Mouse (Mus musculus) retina, adult 2 months (tissue): ENCODE measurements at regions not wholly inside any gene's neighbourhood (a gene's known extent, or its start where the extent isn't known, plus 50 kb on each side); places are given as distances from the start of the nearest gene placed in this dataset.

Experiments
- DNase-seq: peaks from one replicate; pipeline ENCODE4 v3.0.0-alpha.2; 2012; ENCODE audit warnings: low read depth, low spot score

DNA sequence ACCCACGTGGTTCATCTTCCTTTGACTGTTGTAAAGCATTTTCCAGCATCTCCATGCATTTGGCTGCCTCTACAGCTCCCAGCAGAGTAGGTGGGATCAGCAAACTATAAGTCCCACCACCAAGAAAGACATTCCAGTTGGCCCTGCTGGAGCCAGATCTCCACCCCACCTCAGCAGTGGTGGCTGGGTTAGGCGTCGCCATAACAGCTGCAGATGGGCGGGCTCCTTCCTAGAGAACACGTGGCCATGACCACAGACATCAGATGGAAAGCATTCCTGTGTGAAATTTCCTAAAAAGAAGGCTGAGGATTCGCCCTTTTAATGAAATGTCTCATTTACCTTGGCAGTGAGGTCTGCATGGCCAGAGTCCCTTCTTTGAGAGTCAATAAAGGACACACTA, 140.0 kb upstream of the Bmp4 start:
- no peak for DNase-seq

DNA sequence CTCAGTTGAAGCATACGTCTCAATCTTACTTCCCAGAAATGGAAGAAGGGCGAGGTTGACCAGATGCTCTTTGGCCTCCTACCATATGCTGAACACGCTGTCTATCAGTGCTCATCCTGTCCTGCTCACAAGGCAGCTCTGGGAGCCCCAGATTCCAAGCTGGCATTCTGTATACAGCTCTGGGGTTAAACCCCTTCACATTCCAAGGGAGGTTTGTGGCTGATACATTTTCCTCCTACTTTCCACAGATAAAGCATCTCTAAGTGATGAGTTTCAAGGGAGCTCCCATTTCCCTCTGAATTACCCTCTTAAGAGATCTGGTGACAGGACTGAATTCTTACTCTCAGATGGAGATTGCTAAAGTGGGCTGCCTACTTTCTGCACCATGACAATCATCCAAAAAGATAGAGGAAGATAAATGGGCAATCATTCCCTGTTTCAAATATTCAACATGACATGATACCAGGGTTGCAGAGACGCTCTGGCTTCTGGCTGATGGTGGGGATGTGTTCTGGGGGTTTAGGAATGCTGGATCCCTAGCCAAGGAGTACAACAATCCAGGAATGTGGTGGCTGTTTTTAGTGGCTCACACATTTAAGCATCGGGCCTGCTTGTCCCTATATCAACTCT, 138.7 kb upstream of the Bmp4 start:
- DNase-seq, result no peak

GRCm38 (mm10) chr14:46517258-46517657, 126.8 kb upstream of the Bmp4 start:
- DNase-seq, result no peak

- DNase-seq, result no peak
Observed at GRCm38 (mm10) chr14:46516285-46516684, 125.8 kb upstream of the Bmp4 start.

DNA sequence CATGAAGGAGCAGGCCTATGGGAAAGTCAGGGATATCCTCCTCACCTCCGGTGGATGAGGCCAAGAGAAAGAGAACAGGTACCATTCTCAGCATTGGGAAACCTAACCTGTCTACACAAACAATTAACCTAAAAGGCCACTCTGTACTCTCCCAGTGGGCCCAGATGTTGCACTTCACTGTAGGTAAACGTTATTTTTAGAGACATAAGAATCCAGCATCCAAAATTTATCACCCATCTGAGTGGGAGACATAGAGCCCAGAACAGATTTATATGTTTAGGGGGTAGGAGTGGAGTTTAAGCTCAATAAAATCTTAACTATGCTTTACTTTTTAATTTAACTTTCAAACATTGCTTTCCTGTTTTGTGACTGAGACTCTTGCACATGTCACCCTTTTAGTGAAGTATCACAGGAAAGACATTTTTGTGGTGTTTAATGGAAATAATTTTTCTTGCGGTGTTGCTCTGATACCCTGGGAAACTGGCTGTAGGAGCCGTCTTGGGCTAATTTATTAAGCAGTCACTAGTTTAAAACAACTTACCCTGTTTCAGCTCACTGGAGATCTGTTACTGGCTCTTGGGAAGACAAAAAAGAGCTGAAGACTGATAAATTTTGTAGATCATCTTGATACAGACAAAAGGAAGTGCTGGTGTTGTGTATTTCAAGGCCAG, 123.9 kb upstream of the Bmp4 start:
- no peak for DNase-seq

- no peak for DNase-seq
Observed at GRCm38 (mm10) chr14:46512118-46512517, 121.6 kb upstream of the Bmp4 start.

- no peak for DNase-seq
Observed at GRCm38 (mm10) chr14:46508871-46509270, 118.4 kb upstream of the Bmp4 start.

GRCm38 (mm10) chr14:46505266-46505665, 114.8 kb upstream of the Bmp4 start:
- no peak for DNase-seq

DNA sequence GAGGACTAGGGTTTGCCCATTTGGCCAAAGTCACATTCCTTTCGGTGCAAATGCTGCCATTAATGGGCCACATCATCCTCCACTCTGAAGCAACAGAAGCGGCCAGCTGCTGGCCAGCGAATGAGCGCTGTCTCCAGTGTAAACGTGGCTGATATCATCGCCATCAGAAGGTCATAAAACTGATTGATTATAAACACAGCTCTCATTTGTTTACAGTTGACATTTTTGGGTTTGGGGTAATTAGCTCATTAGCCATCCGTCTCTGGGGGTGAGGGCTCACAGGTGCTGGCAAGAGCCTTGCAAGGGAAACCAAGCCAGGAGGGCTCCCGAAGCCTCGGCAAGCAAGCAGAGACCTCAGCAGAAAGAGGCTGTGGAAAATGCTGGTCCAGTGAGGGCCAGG, 101.1 kb upstream of the Bmp4 start:
- no peak for DNase-seq

GRCm38 (mm10) chr14:46491182-46491581, 100.7 kb upstream of the Bmp4 start:
- no peak for DNase-seq

DNA sequence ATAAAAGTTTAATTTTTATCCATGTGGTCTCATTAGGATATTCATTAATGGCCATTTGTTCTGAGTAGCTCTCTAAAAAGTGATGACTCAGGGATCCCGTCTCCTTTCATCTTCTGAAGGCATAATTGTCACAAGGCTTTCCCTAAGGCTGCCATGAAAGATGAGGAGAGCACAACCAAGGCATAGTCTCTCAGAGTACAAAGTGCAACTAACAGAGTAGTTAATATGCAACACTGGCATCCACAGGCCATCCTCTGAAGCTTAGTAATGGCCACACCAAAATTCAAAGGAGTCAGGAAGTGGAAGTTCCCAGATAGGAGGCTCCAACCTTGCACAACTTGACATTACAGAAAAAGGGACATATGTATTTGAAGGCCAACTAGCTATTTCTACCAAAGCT, 97.1 kb upstream of the Bmp4 start:
- DNase-seq, result no peak

GRCm38 (mm10) chr14:46480396-46480795, 89.9 kb upstream of the Bmp4 start:
- DNase-seq, result no peak

GRCm38 (mm10) chr14:46475945-46476344, 85.5 kb upstream of the Bmp4 start:
- no peak for DNase-seq

DNA sequence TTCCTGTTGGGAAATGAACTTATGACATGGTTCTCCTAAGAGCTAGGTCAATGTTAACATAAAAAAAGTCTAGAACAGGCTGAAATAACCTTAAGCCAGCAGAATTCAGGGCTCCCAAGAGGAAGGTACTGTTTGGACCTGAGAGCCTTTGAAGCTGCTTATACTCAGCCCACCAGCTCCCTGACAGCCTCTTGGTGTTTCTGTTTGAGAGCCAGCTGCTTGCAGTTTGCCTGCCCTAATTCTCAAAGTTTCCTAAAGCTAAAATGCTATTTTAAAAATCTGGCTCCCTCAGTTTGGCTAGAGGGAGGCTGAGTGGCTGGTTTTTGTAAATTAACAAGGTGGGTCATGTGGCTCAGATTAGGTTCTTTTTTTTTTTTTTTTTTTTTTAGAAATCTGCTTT, 72.5 kb upstream of the Bmp4 start:
- DNase-seq, result no peak

DNA sequence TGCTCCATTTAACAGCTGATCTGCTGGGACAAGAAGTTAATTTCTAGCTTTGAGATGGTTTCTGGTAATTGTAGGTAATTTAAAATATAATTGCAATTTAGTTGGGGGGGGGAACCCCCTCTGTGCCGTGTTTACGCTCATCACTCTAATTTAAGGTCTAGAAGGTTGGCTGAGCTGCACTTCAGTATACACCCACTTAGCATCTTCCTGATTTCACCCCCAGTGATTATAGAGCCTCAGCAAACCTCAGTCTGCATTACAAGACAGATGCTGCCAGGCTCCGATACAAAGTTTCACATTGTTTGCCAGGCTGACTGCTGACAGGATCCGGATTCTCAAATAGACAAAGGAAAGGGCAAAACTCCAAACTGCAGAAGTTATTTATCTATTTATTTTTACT, 71.5 kb upstream of the Bmp4 start:
- DNase-seq, result no peak

- DNase-seq, result no peak
Observed at GRCm38 (mm10) chr14:46454500-46454899, 64.0 kb upstream of the Bmp4 start.

DNA sequence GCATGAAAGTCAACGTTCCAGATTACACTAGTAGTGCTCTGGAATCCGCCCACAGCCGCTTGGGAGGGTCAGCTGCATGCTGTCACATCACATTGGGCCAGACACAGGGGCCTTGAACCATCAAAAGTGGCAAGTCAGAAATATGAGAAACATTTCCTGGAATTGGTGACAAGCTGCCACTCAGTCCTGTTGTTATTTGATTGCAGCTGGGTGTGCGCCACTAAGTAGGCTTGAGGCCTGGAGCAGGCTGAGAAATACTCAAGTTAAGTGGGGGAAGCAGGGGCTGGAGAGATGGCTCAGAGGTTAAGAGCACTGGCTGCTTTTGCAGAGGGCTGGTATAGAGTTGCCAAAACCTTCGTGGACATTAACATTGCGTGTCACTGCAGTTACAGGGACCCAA, 51.2 kb upstream of the Bmp4 start:
- no peak for DNase-seq
